Mouse (Mus musculus): ENCODE results near the gene Sap18b.

GRCm38 (mm10) chr8:95830144-95830543, 5.0 kb downstream of the Sap18b start:
- TF ChIP-seq CTCF (IDR thresholded peaks at IDR 0.05; ENCODE audit: borderline replicate concordance, insufficient read depth, low read length) (no peak), POLR2A (IDR thresholded peaks at IDR 0.05; ENCODE audit: low read depth, low read length) (no peak)
